Mouse (Mus musculus): Measurements from ENCODE around the gene Fut1.

DNA sequence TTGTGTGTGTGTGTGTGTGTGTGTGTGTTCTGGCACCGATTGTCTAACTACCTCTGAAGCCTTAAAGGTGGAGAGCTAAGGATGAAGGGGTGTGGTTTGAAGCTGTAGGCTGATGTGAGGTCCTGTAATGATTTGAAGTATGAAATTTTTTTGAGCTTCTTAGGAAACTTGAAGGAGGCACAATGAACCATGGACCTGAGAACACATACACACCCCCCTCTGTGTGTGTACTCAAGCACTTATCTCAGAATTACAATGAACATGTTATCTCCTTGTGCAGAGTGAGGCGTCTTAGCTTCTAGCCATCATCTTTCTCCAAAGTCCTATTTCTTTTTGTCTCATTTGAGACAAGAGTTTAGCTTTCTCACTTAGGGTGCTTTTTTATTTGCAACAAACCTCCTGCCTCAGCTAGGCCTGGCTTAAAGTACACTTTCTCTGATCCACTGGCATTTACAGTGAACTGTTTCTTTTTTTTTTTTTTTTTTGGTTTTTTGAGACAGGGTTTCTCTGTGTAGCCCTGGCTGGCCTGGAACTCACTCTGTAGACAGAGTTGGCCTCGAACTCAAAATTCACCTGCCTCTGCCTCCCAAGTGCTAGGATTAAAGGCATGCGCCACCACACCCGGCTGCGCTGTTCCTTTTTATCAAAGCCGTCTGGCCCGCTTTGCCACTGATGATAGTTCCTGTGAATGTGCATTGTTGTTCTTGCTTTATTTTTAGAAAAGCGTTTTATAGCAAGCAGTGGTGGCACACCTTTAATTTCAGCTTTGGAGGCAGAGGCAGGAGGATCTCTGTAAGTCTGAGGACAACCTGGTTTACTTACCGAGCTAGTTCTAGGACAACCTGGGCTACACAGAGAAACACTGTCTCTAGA, 48.3 kb upstream of the Fut1 start:
- TF ChIP-seq CTCF (IDR thresholded peaks at IDR 0.05; ENCODE audit: low read depth, low read length) (no peak), POLR2A (IDR thresholded peaks at IDR 0.05; ENCODE audit: insufficient read depth, low read length) (no peak), EP300 (IDR thresholded peaks at IDR 0.05; ENCODE audit: insufficient read depth, low read depth, low read length) (no peak)

Measured in ES-Bruce4 (cell line).